Mouse (Mus musculus): ENCODE results near the gene Cdkal1.

Gene Cdkal1

GRCm38 (mm10) chr13:29350004-29350403, 505.5 kb downstream of the Cdkal1 start:
- DNase-seq (ENCODE audit: low read depth): no peak

- no peak for DNase-seq (ENCODE audit: low read depth)
Observed at GRCm38 (mm10) chr13:29349386-29349961, 506.0 kb downstream of the Cdkal1 start.

- DNase-seq (ENCODE audit: low read depth): no peak
Observed at GRCm38 (mm10) chr13:29348331-29348730, 507.1 kb downstream of the Cdkal1 start.

- DNase-seq (ENCODE audit: low read depth): no peak
Observed at GRCm38 (mm10) chr13:29332640-29333412, 522.6 kb downstream of the Cdkal1 start.

GRCm38 (mm10) chr13:29325946-29326345, 529.5 kb downstream of the Cdkal1 start:
- no peak for DNase-seq (ENCODE audit: low read depth)

GRCm38 (mm10) chr13:29320421-29320820, 535.1 kb downstream of the Cdkal1 start:
- no peak for DNase-seq (ENCODE audit: low read depth)

- no peak for DNase-seq (ENCODE audit: low read depth)
Observed at GRCm38 (mm10) chr13:29317703-29318102, 537.8 kb downstream of the Cdkal1 start.

GRCm38 (mm10) chr13:29316271-29316670, 539.2 kb downstream of the Cdkal1 start:
- DNase-seq (ENCODE audit: low read depth): no peak

GRCm38 (mm10) chr13:29312026-29312425, 543.4 kb downstream of the Cdkal1 start:
- no peak for DNase-seq (ENCODE audit: low read depth)

- no peak for DNase-seq (ENCODE audit: low read depth)
Observed at GRCm38 (mm10) chr13:29307420-29307819, 548.1 kb downstream of the Cdkal1 start.

- DNase-seq (ENCODE audit: low read depth): no peak
Observed at GRCm38 (mm10) chr13:29292608-29293240, 562.8 kb downstream of the Cdkal1 start.

- no peak for DNase-seq (ENCODE audit: low read depth)
Observed at GRCm38 (mm10) chr13:29290569-29290968, 564.9 kb downstream of the Cdkal1 start.

- DNase-seq (ENCODE audit: low read depth): no peak
Observed at GRCm38 (mm10) chr13:29285058-29285457, 570.4 kb downstream of the Cdkal1 start.

- DNase-seq (ENCODE audit: low read depth): no peak
Observed at GRCm38 (mm10) chr13:29281556-29281955, 573.9 kb downstream of the Cdkal1 start.

- DNase-seq (ENCODE audit: low read depth): no peak
Observed at GRCm38 (mm10) chr13:29278156-29278555, 577.3 kb downstream of the Cdkal1 start.

- DNase-seq (ENCODE audit: low read depth): no peak
Observed at GRCm38 (mm10) chr13:29274296-29274695, 581.2 kb downstream of the Cdkal1 start.

GRCm38 (mm10) chr13:29273693-29274221, 581.7 kb downstream of the Cdkal1 start:
- no peak for DNase-seq (ENCODE audit: low read depth)

- DNase-seq (ENCODE audit: low read depth): no peak
Observed at GRCm38 (mm10) chr13:29271451-29271850, 584.0 kb downstream of the Cdkal1 start.

GRCm38 (mm10) chr13:29264015-29264711, 591.3 kb downstream of the Cdkal1 start:
- DNase-seq (ENCODE audit: low read depth): no peak

- no peak for DNase-seq (ENCODE audit: low read depth)
Observed at GRCm38 (mm10) chr13:29262164-29262563, 593.3 kb downstream of the Cdkal1 start.

GRCm38 (mm10) chr13:29248535-29248934, 606.9 kb downstream of the Cdkal1 start:
- peak; percentile 37 for DNase-seq (ENCODE audit: low read depth)

- DNase-seq (ENCODE audit: low read depth): peak; percentile 17
Observed at GRCm38 (mm10) chr13:29247800-29248199, 607.7 kb downstream of the Cdkal1 start.

Data from fibroblast of lung, adult 2 months (primary cell).